Mouse (Mus musculus) liver (tissue): ENCODE measurements around the gene Ybx1.

ENCODE experiments used
- DNase-seq: peaks from one replicate; pipeline ENCODE4 v3.0.0-alpha.2; 2020; ENCODE audit warnings: mixed read lengths

Ybx1 gene

GRCm38 (mm10) chr4:119263459-119263858 lies 30.9 kb downstream of the Ybx1 start:
- DNase-seq = no peak

DNA sequence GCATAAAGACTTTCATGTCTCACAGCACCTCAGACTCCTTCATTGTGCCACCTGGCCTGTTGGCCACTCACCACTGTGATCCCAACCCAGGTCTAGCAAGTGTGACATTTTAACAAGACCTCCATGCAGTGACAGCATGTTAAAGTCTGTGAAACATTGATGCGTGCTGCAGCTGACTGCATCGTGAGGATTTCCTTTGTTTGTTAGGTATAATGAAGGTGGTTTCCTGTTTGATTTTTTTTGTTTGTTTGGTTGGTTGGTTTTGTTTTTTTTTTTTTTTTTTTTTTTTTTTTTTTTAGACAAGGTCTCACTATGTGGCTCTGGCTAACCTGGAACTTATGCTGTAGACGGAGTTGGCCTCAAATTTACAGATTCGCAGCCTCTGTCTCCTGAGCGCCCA lies 31.9 kb downstream of the Ybx1 start:
- no peak for DNase-seq

- DNase-seq = no peak
Measured at GRCm38 (mm10) chr4:119261087-119261713, 33.2 kb downstream of the Ybx1 start.

GRCm38 (mm10) chr4:119259344-119260254 lies 34.8 kb downstream of the Ybx1 start:
- no peak for DNase-seq

DNA sequence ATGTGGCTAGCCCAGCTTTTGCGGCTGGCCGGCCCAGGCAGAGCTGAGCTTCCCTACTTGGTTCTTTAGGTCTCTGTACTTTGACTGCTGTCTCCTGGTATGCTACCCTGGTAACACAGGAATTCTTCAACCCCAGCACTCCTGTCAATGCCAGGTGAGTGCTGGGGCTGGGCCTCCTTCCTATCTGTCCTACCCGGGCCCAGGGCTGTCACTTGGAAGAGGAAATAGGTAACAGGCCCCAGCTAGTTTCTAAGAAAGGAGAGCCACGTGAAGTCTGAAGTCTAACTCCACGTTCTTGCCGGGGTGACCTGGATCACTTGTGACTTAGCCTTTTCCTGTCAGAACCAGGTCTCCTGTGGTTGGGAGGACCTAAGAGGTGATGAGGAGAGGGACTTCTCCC lies 37.3 kb downstream of the Ybx1 start:
- DNase-seq = no peak

DNA sequence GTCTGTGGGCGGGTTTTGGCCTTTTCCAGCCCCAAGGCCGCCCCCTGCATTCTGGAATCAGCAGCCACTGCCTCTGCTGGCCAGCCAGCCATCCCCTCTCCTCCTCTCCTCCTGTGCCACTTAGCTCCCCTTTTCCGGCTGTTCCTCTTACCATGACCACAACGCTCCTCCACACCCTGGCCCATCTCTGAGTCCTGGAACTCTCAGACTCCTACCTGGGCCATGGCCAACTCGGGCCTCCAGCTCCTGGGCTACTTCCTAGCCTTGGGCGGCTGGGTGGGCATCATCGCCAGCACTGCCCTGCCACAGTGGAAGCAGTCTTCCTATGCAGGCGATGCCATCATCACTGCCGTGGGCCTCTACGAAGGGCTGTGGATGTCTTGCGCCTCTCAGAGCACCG lies 39.1 kb downstream of the Ybx1 start, which contains the start of gene Cldn19:
Gene Cldn19, plus strand, starts transcription at position 64 of the 400 bp plus-strand sequence.
- no peak for DNase-seq

GRCm38 (mm10) chr4:119254012-119254618 lies 40.3 kb downstream of the Ybx1 start:
- DNase-seq = no peak

DNA sequence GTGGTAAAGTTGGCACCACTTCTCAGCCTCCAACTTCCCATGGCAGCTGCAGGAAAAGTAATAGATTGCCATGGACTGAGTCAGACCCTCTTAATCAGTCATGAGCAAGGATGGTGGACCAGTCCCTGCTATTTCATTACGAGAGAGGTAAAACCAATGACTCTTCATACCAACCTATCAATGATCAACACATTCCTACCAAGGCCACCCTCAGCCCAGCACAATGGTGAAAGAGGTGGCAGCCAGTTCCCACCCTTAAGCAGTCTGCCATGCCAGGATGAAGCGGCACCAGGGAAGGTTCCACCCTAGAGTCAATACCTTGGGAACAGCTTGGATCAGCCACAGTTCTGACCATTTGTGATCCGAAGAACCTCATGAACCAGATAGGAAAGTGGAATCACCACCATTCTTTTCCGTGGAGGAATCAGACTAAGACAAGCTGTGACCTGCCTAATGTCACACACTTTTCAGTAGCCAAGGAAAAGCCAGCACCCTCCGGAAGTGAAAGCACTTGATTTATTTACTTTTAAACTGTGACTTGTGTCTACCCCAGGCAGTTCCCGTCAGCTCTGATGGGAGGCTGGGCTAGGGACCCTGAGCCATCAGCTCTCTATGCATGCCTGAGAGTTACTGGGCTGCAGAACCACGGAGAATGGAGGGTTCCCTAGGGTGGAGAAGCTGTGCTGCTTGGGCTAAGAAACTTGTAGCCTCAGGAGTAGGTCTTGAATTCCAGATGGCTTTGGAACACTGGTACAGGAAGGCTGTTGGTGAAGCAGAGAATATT lies 42.2 kb downstream of the Ybx1 start:
- no peak for DNase-seq

GRCm38 (mm10) chr4:119248407-119248965 lies 45.9 kb downstream of the Ybx1 start:
- no peak for DNase-seq

DNA sequence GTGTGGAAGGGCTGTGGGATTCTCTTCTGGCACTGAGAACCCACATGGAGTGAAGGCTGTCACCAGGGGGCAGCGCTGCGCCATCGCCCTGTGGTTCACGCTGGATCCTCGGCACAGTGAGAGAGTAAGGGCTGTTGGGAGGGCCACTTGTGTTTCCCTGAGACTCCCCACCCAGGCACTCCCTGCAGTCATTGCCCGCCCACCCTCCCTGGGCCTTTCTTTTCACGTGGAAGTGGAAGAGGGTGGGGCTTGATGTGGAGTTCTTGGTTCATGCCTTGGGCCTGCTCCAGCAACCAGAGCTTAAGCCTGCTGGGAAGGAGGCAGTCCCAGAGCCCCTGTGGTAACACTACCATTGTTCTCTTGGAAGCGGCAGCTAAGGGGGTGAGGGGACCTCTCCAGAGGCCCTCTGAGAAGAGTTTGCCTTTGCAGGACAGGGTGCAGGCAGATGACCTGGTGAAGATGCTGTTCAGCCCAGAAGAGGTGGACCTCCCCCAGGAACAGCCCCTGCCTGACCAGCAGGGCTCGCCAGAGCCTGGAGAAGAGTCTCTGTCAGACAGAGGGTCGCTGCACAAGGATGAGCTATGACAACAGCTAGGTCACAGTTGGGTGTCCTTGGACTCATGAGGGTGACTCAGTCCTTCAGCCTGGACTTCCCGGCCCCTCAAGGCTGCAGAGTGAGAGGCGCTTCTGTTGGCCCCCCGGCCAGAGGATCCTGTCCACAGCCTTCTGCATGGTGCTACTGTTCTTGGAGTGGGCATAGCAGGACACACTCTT lies 46.8 kb downstream of the Ybx1 start:
- DNase-seq = peak; percentile 70

GRCm38 (mm10) chr4:119246688-119247225 lies 47.6 kb downstream of the Ybx1 start:
- DNase-seq = no peak

GRCm38 (mm10) chr4:119245961-119246360 lies 48.4 kb downstream of the Ybx1 start:
- no peak for DNase-seq

DNA sequence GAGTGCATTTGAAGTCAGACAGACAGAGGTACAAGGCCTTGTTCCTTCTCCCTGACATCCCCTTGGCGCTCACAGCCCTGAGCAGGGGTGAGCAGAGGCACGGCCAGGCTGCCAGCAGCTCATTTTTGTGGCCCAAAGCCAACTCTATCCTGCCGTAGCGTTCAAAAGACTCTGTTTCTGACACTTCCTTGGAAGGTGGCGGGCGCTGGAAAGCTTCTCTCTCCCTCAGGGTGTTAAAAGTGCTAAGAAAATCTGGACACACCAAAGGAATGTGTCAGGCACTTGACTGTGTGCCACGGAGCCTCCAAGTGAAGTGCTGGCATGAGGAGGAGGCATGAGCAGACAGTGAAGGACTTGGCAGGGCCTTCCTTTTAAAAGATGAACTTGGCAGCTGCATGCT lies 48.8 kb downstream of the Ybx1 start:
- DNase-seq = no peak

DNA sequence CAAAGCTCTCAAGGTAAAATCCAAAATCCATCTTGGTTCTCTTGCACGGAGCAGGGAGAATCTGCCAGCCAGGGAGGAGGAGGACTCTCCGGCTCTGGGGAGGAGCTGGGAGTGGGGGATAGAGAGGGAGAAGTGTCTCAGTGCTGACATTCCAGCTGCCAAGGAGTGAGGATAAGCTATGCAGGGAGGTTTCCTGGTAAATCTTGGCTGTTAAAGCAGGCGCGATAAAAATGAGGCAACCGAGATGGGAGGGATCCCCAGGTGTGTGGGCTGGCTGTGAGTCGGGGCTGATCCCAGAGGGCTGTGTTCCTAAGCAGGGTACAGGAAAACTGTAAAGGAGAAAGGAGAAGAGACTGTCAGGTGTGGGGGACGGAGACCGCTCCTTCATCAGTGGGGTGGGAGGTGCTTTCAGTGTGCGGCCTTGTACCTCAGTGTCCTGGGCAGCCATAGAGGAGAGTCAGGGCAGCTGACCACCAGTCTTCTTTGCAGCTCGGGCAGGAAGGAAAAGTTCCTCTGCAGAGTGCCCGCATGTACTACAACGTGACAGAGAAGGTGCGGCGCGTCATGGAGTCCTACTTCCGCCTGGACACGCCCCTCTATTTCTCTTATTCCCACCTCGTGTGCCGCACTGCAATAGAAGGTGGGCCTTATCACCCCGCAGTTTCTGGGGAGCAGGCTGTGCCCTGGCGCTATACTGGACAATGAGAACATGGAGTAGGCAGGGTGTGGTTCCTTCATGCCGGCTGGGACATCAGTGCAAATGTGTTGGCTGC lies 49.8 kb downstream of the Ybx1 start:
- DNase-seq = no peak

GRCm38 (mm10) chr4:119242571-119242970 lies 51.8 kb downstream of the Ybx1 start:
- no peak for DNase-seq

DNA sequence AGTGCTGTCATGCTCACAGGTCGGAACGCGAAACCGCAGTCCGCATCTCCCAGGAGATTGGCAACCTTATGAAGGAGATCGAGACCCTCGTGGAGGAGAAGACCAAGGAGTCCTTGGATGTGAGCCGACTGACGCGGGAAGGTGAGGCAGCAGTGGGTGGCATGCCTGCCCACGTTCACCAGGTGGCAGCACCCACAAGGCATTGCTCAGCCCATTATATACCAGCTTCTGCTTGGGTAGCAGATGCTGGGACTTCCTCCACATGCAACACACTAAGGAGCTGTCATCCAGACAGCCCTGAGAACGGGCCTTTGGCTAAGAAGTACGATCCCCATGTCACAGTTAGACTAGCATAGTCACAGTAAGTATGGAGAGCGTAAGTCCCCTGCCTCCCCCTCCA lies 52.7 kb downstream of the Ybx1 start:
- no peak for DNase-seq

- no peak for DNase-seq
Measured at GRCm38 (mm10) chr4:119239181-119239682, 55.2 kb downstream of the Ybx1 start.

DNA sequence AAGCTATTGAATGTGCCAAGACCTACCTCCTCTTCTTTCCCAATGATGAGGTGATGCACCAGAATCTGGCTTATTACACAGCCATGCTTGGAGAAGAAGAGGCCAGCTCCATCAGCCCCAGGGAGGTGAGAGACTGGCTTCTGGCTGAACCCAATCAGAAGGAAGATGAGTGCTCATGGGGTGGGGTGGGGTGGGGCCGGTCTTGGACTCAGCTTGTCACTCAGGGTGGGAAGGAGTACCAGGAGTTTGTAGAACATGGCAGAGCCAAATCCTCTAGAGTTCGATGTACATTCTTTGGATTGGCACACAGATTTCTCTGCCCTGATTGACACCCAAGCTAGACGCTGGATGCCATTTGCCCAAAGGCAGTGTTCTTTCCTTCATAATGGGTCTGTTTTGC lies 55.7 kb downstream of the Ybx1 start:
- no peak for DNase-seq

DNA sequence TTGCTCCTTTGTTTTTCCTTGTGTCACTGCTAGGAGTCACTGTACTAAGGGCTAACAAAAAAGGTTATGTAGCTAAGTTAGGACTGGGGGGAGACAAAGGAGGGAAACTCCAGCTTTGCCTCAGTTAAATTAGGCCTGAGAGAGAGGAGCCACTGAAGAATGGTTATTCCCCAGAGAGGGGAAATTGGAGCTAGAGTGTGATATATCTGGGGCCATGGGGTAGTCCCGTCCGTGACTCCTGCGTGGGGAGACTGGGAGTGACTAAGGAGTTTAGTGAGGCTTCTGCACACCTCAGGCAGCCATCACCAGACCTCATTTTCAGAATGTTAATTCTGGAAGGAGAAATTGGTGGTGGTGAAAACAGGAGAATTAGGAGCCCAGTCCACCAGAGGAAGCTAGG lies 60.1 kb downstream of the Ybx1 start:
- DNase-seq = no peak

GRCm38 (mm10) chr4:119233256-119233901 lies 61.0 kb downstream of the Ybx1 start:
- peak; percentile 46 for DNase-seq
